Mouse (Mus musculus): ENCODE results near the gene Gpr146. TPM values are rescaled to one million over a fixed set of nuclear protein-coding genes. Genes with fewer than 3 reads are reported as not detected.
A peak's percentile ranks its signal among the peaks of the same experiment; 100 is the strongest.

Gene Gpr146
- total RNA-seq, 4 experiments from 2014 or later = 13.6 to 25.0 (median 18.1) TPM

DNA sequence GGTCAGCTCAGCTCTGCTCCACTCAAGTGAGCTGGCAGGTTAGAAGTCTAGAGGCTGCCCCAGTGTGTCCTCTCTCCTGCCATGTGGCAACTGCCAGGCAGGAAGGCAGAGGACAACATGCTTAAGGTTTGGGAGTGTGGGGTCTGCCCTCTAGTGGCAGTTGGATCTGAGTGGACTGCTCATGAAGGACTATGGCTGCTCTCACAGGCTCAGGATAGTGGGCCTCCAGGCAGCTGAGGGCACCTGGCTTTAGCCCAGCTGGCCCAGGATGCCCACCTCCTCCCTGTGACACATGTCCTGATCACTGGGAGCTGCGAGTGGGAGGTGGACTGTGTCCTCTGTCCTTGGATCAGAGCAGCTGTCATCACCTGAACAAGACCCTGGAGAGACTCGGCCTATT is 18.8 kb upstream of the Gpr146 start:
- DNase-seq = no peak

DNA sequence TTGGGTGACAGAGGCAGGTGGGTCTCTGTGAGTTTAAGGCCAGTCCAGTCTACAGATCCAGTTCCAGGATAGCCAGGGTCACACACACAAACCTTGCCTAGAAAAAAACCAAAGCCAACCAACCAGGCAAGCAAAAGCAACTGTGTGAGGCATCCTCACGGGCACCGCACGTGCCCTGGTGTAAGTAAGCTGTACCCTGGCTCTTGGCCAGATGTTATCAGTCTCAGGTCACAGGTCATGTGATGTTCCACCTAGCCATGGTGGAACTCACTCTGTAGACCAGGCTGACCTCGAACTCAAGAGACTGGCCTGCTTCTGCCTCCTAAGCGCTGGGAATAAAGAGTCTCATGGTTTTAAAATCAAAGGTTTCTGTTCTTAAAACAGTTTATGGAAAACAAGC is 18.3 kb upstream of the Gpr146 start:
- no peak for DNase-seq

DNA sequence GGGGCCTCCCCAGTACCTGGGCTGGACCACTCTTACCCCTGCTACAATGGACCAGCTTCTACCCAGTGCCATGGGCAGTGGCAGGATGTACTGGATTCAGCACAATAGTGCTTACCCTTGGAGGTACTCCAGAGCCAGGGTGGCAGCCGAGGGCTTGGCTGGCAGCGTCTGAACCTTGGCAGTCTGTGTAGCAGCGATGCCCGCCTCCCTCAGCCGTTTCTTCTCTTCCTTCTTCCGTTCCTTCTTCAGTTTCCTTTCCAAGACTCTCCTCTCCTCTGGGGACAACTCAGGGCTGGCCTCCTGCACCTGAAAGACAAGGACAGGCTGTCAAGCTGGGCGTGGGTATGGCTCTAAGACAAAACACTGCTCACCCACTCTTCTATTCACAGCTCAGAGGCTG is 13.6 kb upstream of the Gpr146 start:
- no peak for DNase-seq

GRCm38 (mm10) chr5:139364260-139364910 is 13.1 kb upstream of the Gpr146 start:
- DNase-seq = peak; percentile 71

DNA sequence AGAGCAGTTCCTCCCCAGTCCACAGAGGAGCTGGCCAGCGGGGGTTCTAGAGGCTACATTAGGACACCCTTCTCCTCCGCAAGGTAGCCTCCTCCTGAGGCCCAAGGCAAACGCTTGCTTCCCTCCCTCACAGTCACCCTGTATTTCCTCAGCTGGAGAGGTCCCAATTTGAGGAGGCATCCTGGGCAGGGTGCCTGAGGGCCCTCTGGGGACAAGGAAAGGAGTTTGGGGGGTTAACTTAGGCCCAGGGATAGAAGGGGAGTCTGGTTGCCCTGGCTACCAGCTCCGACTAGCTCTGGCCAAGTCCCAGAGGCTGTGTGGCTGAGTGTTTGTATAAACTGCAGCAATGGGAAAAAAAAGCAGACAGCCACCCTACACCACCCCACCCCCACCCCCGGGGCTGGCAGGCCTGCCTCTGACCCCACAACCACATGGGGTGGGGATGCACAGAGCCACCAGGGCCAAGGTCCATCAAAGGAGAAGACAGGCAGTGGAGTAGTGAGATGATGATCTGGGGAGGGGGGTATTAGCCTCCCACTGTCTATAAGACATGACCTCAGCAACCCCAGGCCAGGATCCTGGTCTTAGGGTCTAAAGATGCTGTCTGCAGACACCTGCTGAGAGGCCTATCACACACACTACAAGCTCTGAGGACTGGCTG is 12.5 kb upstream of the Gpr146 start:
- DNase-seq = no peak

DNA sequence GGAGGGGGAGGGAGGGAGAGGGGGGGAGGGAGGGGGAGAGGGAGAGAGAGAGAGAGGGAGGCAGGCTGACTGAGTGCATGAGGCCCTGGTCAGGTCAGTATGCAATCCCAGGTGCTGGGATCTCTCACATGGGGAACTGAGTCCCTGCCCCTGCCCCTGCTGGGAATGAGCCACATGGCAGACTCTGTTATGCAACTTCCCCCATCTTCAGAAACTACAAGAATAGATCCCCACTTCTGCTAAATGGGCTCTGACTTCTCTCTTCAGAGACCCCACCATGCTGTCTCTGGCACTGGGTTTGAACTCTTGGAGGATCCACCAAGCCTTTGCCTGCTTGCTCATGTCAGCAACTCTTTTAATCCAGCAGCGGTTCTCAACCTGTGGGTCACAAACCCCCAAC is 11.7 kb upstream of the Gpr146 start:
- DNase-seq = no peak

DNA sequence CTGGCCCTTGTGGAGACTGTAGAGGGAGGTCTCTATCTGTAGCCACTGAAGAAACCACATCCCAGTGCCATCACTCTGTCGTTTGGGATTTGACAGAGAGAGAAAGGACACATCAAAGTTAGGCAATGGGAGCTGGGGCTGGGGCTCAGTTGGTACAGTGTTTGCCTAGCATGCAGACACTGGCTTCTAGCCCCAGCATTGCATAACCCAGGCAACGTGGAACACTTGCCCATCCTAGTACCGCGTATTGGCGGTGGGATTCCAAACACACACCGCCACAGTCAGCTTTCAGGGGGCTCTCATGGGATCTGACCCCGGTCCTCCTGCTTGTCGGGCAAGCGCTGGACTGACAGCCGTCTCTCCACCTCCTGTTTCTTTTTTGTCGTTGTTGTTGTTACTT is 11.0 kb upstream of the Gpr146 start:
- no peak for DNase-seq

DNA sequence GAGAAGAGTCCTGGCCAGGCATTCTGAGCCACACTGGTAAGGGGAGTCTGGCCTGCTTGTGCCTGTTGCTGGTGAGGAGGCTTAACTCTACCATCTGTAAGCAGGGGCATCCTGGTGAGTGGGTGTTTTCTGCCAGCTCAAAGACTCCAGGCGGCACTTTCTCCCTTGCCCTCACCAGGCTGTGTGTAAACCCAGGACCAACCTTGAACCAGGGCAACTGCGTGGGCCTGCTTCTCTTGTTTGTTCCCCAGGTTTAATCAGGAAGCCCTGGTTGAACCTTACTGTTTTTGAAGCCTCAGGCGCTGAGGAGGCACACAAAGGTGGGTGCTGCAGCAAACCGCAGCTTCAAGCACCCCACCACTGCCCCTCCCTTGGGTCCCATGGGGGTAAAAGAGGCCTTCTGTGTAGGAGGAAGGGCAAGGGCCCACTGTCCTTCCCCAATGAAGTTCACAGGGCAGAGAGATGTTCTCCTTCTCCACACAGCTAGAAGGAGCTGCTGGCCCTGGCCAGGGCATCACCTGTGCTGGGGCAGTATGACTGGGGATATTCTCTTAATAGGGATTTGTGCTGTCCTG is 9.5 kb upstream of the Gpr146 start:
- no peak for DNase-seq

GRCm38 (mm10) chr5:139368638-139369320 is 8.7 kb upstream of the Gpr146 start:
- no peak for DNase-seq

DNA sequence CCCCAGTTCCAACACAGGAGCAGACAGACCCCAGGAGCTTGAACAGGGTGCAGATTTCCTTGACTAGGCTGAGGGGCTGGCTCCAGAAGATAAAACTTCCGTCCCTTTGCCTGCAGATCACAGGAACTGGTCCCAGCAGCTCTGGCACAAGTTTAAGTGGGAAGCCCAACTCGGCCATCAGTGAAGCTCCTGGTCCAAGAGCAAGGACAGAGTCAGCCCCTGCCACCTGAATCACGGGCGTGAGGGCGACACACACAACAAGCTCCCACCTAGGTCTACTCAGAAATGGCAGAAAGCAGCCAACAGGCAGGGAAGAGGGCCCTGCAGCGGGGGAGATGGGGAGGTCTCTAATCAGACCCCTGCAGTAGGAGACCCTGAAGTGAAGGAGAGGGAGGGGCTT is 7.2 kb upstream of the Gpr146 start:
- DNase-seq = no peak

DNA sequence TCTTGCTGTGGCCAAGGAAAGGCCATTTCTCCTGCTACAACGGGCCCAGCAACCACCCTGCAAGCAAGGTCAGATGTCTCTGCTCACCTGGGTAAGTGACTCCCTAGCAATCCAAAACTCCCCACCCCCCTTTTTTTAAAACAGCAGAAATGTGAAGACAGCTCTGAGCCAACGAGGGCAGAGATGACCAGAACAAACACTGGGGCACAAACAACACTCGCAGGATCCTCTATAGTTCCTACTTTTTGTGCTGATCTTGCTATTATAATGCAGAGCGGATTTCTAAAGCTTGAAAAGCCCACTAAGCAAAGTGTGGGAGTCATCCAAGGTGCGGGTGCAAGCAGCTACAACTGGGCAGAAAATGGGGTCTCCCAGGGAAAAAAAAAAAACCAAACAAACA is 6.4 kb upstream of the Gpr146 start:
- DNase-seq = no peak

DNA sequence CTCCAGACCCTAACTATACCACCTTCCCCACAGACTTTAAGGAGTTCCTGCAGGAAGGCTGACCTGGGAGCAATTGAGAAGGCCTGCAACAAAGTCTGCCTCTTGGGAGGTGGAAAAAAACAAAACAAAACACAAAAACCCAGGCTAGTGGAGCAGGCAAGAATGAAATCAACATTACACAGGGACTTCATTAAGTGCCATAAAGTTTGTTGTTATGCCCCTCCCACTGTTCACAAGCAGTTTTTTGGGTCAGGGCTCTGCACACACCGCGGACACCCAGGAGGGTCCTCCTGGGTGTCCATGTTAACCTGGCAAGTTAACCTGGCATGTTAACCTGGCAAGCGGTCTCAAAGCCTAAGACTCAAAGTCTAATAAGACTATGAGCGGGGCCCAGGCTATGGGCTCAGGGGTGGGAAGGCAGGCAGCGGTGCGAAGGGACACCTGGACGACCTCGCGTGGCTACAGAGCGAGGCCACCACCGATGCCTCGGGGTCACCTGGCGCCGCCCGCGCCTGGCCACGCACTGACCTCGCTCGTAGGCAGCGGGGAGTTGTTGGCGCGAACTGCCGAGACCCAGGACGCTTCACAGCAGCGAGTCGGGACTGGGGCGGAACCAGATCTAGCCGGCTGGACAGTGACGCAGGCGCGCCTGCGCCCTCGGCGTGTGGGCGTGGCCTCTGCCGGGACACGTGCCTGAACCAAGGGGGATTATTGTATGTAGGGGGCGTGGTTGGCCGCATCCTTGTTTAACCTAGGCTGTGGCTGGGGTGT is 5.7 kb upstream of the Gpr146 start:
- DNase-seq = peak; percentile 91

DNA sequence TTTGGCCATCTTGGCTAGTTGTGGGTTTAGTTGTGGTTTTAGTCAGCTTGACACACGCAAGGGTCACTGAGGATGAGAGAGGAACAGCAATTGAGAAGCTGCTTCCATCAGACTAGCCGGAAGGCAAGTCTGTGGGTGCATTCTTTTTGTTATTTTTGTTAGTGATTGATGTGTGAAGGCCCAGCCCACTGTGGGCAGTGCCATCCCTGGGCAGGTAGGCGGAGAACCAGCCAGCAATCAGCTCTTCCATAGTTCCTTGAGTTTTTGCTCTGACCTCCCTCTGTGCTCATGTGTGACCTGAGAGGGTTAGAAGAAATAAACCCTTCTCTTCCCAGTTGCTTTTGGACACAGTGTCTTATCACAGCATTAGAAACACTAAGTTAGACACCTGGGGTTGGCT is 4.4 kb upstream of the Gpr146 start:
- no peak for DNase-seq

DNA sequence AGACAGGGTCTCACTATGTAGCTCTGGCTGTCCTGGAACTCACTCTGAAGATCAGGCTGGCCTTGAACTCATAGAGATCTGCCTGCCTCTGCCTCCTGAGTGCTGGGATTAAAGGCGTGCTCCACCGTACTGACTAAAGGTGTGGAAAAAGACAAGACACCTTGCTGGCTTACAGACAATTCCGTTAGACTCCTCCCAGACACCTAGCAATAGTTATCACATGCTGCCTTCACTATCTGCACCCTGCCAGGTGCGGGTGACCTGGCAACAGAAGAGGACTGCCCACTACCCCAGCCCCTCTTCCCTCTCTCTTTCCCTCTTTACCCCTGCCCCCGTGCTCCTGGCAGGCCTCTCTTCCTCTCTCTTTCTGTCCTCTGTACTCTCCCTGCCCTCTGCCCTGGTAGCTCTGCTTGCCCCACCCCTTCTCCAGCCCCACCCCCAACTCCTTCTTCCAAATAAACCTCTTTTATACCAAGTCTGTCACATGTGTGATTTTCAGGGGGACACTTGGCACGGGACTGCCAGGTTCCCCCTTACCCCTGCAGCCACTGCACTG is 3.5 kb upstream of the Gpr146 start:
- DNase-seq = no peak

- no peak for DNase-seq
These were observed 2.7 kb upstream of the Gpr146 start for GRCm38 (mm10) chr5:139374841-139375240.

GRCm38 (mm10) chr5:139378271-139378556 is 717 bp downstream of the Gpr146 start:
- no peak for DNase-seq

DNA sequence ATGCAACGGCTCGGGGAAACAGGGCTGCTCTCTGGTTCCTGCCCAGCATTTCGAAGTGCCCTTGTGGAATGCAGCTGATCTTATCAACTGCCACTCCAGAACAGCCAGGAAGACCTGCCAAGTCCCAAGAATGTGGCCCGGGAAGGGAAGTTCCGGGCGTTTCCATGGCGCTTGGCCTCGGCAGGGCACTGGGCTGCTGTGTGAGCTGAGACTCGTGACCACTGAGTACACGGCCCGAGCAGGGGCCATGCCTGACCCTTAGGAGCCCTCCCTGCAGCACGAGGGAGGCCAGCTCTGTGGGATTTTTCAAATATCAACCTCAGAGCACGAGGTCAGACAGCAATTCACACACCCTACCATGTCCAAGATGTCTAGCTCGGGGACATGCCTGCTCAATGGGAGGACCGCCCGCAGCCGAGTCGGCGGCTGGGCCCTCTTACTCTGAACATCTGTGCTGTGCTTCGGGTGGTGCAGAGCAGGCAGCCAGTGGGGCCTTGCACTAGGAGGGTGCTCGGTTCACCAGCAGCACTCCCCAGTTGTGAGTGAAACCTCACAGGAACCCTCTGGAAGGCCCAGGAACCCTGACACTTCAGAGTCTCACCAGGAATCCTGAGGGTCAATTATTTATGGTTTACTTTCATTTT is 1.6 kb downstream of the Gpr146 start:
- DNase-seq = peak; percentile 85

GRCm38 (mm10) chr5:139379771-139380384 is 2.4 kb downstream of the Gpr146 start:
- no peak for DNase-seq

- DNase-seq = peak; percentile 97
These were observed 3.1 kb downstream of the Gpr146 start for GRCm38 (mm10) chr5:139380385-139381248.
